Mouse (Mus musculus) stomach, postnatal 0 days (tissue): ENCODE data around the gene Ankrd61.

Experiments used
- CTCF ChIP-seq: IDR thresholded peaks from 2 replicates; pipeline ENCODE4 v1.5.1; 2016; ENCODE audit warnings: antibody characterized with exemption, low read depth, mild to moderate bottlenecking, moderate library complexity
- EP300 ChIP-seq: optimal IDR thresholded peaks from 2 replicates; pipeline ENCODE3; 2016; ENCODE audit warnings: antibody characterized with exemption

- TF ChIP-seq CTCF (no peak), EP300 (no peak)
Observed at GRCm38 (mm10) chr5:143930656-143931055, 33.2 kb upstream of the Ankrd61 start.
